Mouse (Mus musculus) bone marrow macrophage, adult 2 months (primary cell): ENCODE measurements at regions not wholly inside any gene's neighbourhood (a gene's known extent, or its start where the extent isn't known, plus 50 kb on each side); places are given as distances from the start of the nearest gene placed in this dataset.

Experiments used
- H3K27ac ChIP-seq: 2 replicates; pipeline ENCODE4 v1.5.1; 2012; ENCODE audit warnings: low read depth, low read length; ENCODE audit not compliant: insufficient read depth
- H3K4me1 ChIP-seq: 2 replicates; pipeline ENCODE4 v1.6.1; 2012; ENCODE audit warnings: low read length; ENCODE audit not compliant: control insufficient read depth, insufficient read depth
- H3K4me3 ChIP-seq: 2 replicates; pipeline ENCODE4 v1.5.1; 2012; ENCODE audit warnings: mild to moderate bottlenecking, low read length, moderate library complexity; ENCODE audit not compliant: insufficient read depth
- CTCF ChIP-seq: IDR thresholded peaks from 2 replicates; pipeline ENCODE4 v1.5.1; 2012; ENCODE audit warnings: low read depth, mild to moderate bottlenecking, low read length, moderate library complexity
- POLR2A ChIP-seq: IDR thresholded peaks from 2 replicates; pipeline ENCODE4 v1.6.1; 2012; ENCODE audit warnings: mild to moderate bottlenecking, low read depth, low read length, borderline replicate concordance

GRCm38 (mm10) chr4:54353657-54354390 lies 528.0 kb downstream of the Tmem38b start:
- no peaks in the 10 kb centered on the region for H3K4me1 ChIP-seq
- H3K27ac ChIP-seq, result no peak overlapping the region
- TF ChIP-seq POLR2A, result no peak
- no peak for TF ChIP-seq CTCF
- H3K4me3 ChIP-seq, result no peak overlapping the region

DNA sequence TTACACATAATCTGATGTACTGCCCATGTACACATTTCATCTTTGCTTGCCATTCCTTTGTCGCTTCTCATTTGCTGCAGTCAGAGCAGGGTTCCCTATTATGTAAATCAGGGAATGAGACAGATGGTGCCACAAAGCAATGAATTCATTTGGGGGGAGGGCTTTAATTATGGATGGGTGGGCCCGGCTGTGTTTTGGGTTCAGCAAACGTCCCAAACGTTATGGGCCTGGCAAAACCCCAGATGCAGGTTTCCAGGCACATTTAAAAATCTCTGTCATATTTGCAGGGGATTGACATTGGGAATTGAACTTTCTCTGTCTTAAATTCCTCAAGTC lies 528.5 kb downstream of the Tmem38b start:
- Histone ChIP-seq H3K4me1 (no peaks in the 10 kb centered on the region), H3K4me3 (no peak overlapping the region), H3K27ac (no peak overlapping the region)
- TF ChIP-seq POLR2A (no peak), CTCF (no peak)

DNA sequence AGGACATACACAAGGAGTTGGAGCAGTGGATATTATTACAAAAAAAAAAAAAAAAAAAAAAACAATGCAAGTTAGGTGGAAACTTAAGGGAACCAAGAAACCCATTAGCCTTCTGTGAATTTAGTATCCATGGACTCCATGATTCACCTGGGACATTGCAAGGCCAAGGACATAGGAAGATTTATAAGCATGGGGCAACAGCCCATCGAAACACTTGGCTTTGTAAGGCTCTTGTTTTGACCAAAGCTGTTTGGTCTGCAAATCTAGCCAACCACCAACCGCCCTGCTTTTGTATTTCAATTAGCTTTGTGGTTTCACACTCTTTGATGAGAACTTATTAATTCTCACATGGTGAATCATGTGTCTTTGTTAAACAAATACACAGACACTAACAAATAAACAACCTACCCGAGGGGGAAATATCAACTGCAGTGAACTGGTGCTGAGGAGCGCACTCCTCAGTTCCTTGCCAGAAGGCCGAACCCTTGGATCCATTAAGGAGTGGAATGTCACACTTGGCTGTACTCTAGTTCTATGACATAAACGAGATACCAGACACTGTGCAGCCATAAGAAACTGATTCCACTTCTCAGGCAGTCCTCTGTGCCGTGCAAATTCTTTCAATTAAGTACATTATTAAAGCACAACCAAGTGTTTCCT lies 529.7 kb downstream of the Tmem38b start:
- Histone ChIP-seq H3K27ac (no peak overlapping the region), H3K4me3 (no peak overlapping the region), H3K4me1 (no peaks in the 10 kb centered on the region)
- TF ChIP-seq CTCF (no peak), POLR2A (no peak)

DNA sequence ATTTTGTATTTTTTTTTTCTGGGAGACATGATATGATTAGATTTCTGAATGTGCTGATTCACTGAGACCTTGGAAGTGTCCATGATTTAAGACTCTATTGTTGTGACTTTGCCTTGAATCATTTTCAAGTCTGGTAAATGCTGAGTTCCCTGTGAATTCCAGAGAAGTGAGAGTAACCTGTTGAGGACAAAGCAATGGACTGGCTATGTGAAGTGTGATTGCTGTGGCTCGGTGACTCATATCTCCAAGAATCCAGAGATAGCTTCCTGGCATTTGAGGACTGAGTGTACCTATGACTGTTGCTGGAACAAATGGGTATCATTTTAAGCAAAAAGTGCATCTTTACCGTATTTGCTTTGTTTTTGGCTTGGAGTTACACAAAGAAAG lies 530.2 kb downstream of the Tmem38b start:
- H3K27ac ChIP-seq, result no peak overlapping the region

DNA sequence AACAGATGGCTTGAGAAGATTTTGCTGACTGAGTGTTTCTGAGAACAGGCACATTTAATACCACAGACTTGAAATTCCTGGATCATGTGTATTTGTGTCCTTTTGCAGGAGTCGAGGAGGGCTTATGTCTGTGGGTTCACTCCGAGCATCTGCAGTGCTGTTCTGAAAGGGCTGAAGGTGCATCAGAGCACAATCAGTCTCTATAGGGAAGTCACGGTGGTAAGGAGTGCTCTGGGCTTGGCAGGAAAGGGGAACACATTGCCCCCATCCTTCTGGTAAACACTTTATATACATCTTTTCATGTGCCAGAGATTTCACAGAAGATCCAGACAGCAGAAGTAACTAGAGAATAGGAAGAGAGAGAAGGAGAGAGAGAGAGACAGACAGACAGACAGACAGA lies 545.1 kb downstream of the Tmem38b start:
- H3K4me3 ChIP-seq, result no peak overlapping the region
- no peaks in the 10 kb centered on the region for H3K4me1 ChIP-seq
- TF ChIP-seq CTCF, result no peak
- TF ChIP-seq POLR2A, result no peak
- H3K27ac ChIP-seq, result no peak overlapping the region

More for the DNA sequence above, 530.2 kb downstream of the Tmem38b start:
- no peaks in the 10 kb centered on the region for H3K4me1 ChIP-seq
- H3K4me3 ChIP-seq, result no peak overlapping the region
- no peak for TF ChIP-seq POLR2A
- TF ChIP-seq CTCF, result no peak

DNA sequence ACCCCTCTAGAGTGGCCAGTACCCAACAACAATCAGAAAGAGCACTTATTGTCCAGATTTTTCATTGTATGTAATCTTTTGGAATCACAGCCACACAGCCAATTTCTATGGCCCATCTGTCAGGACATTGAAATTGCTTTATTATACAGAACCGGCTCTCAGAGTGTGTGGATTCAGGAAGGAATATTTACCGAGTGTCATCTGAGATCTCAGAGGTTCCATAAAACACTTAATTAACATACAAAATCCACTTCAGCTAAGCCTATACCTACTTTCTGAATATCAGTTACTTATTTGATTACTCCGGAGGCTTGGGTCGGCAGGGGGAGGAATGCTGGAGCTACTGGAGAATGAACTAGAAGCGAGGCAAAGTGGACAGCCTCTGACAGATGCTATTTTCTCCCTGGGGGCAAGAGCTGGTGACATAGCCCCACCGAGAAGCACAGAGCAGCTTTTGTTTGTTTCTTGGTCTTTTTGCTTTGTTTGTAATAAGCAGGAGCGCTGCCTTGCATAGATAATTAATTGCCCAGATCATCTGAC lies 545.6 kb downstream of the Tmem38b start:
- Histone ChIP-seq H3K4me3 (no peak overlapping the region), H3K4me1 (no peaks in the 10 kb centered on the region), H3K27ac (no peak overlapping the region)
- no peak for TF ChIP-seq CTCF
- no peak for TF ChIP-seq POLR2A

DNA sequence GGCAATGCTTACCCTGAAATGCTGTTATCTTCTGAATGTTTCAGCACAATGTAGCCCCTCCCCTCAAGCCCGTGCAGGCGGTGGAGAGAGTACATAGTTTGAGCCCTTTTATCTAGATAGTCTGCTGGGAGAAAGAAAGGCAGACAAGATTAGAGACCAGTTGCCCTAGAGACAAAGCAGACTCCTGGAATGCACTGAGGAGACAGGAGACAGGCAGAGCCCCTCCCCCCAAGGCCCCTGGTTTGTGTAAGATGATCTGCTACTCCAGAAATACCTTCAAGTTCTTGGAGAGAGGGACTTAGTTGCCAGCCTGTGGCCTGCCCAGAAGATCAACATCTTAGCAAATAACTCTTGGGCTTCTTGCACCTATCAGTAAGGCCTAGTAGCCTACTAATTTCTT lies 547.8 kb downstream of the Tmem38b start:
- Histone ChIP-seq H3K4me3 (no peak overlapping the region), H3K4me1 (no peaks in the 10 kb centered on the region), H3K27ac (no peak overlapping the region)
- TF ChIP-seq POLR2A (no peak), CTCF (no peak)

GRCm38 (mm10) chr4:54374457-54374856 lies 548.6 kb downstream of the Tmem38b start:
- TF ChIP-seq POLR2A, result no peak
- TF ChIP-seq CTCF, result no peak
- Histone ChIP-seq H3K4me3 (no peak overlapping the region), H3K27ac (no peak overlapping the region), H3K4me1 (no peaks in the 10 kb centered on the region)

DNA sequence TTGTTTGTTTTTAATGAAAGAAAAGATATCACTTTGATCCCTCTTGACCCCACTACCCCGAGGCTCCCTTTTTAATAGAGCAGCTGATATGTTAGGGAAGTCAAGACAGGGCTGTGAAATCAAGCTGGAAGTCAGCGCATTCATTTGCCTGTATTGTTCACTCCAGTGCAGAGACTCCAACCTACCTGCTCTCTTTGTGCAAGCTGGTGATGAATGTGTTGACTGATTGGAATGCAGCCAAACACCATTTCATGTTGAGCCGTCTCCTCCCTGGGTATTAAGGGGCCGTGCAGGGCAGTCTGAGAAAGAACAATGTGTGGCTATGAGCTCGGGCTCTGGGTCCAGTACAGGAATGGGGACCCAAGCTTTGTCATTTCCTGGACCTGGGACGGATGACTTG lies 557.4 kb upstream of the Zfp462 start:
- Histone ChIP-seq H3K27ac (no peak overlapping the region), H3K4me3 (no peak overlapping the region)
- TF ChIP-seq CTCF, result no peak
- no peak for TF ChIP-seq POLR2A

GRCm38 (mm10) chr4:54391536-54392208 lies 553.2 kb upstream of the Zfp462 start:
- TF ChIP-seq CTCF, result no peak
- no peak for TF ChIP-seq POLR2A
- Histone ChIP-seq H3K4me3 (no peak overlapping the region), H3K27ac (no peak overlapping the region), H3K4me1 (no peaks in the 10 kb centered on the region)

More for the DNA sequence above, 557.4 kb upstream of the Zfp462 start:
- no peaks in the 10 kb centered on the region for H3K4me1 ChIP-seq
